Mouse (Mus musculus): ENCODE data around the gene Strip2. TPM values are rescaled to one million over a fixed set of nuclear protein-coding genes. Genes with fewer than 3 reads are reported as not detected.
A peak's percentile ranks its signal among the peaks of the same experiment; 100 is the strongest.

Strip2 gene
- total RNA-seq, 2 experiments from 2014 or later, result 0.78 to 0.87 TPM

DNA sequence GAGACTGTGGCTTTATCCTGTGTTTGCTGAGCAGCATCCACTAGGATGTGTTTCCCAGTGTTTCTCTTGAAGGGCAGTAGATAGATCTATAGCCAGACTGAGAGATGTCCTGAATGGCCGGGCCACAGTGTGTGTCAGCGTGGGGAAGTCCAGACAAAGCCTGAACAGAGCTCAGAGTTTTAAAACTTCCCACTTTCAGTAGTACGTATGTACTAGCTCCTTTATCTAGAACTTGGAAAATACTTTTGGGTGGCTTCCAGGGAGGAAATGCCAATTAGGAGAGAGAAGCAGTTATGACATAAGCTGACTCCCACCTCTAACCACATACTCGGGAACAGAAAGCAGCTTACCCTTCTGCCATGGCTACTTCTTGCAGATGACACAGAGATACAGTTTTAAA lies 23.6 kb downstream of the Strip2 start:
- DNase-seq, result no peak
- intact Hi-C loops (cut with DNase I), result no loop called here
- Histone ChIP-seq H3K4me3 (no peak overlapping the region), H3K27ac (no peak overlapping the region)
- TF ChIP-seq CTCF (IDR thresholded peaks at IDR 0.05), result no peak

DNA sequence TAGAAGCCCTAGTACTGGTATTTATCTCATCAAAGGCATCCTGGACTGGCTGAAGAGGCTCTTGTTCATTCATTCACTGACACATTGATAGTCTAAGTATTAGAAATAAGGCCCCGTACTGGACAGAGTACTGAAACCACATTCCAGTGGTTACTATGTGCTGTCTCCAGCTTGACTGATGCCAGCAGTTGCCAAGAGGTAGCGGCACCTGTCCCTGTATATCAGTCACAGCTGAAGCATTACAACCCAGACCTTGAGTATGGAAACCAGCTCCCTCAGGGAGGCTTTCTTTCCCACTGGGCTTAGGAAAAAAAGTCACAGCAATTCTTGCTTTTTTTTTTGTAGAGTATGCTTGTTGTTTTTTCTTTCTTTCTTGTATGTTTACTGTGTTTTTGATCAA lies 24.2 kb downstream of the Strip2 start:
- no peak overlapping the region for H3K4me3 ChIP-seq
- TF ChIP-seq CTCF (IDR thresholded peaks at IDR 0.05), result no peak
- intact Hi-C loops (cut with DNase I), result no loop called here
- DNase-seq, result peak; percentile 73
- H3K27ac ChIP-seq, result peak overlapping the region; percentile 20; the same call in 1 of the 2 replicates

DNA sequence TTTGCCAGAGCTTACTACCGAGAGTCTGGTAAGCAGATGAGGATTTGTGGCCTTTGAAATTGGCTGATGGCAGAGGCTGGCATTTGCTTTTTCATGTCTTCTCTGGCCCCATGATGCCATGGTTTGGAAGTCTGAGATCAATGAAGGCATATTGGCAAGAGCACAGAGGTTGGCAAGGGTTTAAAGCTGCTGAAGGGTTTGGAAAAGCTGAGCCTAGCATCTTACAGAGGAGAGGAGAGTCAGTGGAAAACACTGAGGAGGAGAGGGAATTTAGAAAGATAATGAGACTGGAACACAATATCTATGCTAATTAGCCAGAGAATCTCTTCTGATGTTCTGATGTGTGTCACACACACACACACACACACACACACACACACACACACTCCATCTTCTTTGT lies 27.7 kb downstream of the Strip2 start:
- intact Hi-C loops (cut with DNase I), result no loop called here
- DNase-seq, result no peak
- no peak overlapping the region for H3K4me3 ChIP-seq

DNA sequence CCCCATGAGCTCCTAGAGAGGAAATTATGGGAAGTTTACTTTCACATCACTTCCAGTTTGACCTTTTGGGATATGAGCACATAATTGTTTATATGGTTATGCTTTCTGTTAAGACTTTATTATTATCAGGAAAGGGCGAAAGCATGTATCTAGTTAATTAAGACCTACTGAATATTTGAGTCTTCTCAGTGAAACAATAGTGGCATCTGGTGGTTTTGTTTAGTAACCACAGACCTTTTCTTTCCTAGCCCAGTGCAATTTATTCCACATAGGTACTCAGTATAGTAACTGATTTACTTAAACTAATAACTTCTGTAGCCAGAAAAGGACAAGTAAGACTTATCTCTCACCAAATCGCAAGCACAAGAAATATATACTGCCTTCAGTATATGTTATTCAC lies 29.8 kb downstream of the Strip2 start:
- intact Hi-C loops (cut with DNase I), result loop anchor here (5.0 kb wide), 1 partner anchor 94 kb away; no protein-coding TSS in a partner anchor
- no peak overlapping the region for H3K27ac ChIP-seq
- peak; percentile 61 for TF ChIP-seq CTCF (IDR thresholded peaks at IDR 0.05)
- no peak for DNase-seq
- no peak overlapping the region for H3K4me3 ChIP-seq

More for the DNA sequence above, 27.7 kb downstream of the Strip2 start:
- no peak overlapping the region for H3K27ac ChIP-seq
- TF ChIP-seq CTCF (IDR thresholded peaks at IDR 0.05), result no peak

DNA sequence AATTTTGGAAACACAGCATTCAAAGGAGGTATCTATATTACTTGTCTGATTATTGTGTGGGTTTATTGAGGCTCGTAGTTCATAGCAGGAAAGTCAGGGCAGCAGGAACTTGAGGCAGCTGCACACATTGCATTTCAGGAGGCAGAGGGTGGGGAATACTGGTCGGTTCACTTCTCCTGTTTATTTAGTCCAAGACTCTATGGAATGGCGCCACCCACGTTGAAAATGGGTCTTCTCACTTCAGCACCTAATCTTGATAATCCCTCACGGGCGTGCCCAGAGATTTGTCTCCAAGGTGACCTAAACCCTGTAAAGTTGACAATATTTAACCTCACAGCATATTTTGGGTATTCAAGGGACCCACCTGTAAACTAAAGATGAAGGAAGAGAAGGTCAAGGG lies 31.0 kb downstream of the Strip2 start:
- TF ChIP-seq CTCF (IDR thresholded peaks at IDR 0.05), result no peak
- DNase-seq, result no peak
- intact Hi-C loops (cut with DNase I), result loop anchor here (5.0 kb wide), 1 partner anchor 96 kb away; no protein-coding TSS in a partner anchor
- no peak overlapping the region for H3K4me3 ChIP-seq
- no peak overlapping the region for H3K27ac ChIP-seq

DNA sequence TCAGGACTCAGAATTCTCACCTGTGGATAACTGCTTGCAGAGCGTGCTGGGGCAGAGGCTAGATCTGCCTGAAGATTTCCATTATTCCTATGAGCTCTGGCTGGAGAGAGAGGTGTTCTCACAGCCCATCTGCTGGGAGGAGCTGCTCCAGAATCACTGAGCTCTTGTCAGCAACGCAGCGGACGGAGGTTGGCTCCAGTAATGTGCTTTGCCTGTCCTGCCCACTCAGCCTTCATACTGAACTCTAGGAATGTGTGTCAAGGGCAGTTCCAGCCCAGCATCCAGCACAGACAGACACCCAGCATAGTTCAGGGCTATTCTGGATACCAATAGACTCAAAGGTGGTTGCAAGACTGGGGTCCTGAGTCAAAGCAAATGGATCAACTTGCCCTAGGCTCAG lies 39.9 kb downstream of the Strip2 start:
- DNase-seq, result no peak
- TF ChIP-seq CTCF (IDR thresholded peaks at IDR 0.05), result no peak
- intact Hi-C loops (cut with DNase I), result no loop called here
- Histone ChIP-seq H3K27ac (no peak overlapping the region), H3K4me3 (no peak overlapping the region)

DNA sequence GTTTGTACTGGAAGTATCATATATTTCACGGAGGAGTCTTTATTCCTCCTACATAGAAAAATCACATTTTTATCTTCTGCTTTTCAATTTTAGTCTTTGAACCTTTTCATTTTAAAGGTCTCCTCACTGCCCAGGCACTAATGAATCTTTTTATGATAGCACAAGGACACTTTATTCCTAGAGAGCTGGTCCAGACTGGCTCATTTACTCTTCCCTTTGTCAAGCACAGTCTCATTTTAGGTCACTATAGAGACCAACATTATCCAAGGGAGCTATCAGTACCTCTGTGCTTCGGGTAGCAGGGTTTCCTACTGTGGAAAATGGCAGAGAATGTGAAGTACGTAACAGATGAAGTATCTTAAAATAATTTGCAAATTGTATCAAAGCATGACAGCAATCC lies 41.9 kb downstream of the Strip2 start:
- DNase-seq, result no peak
- Histone ChIP-seq H3K4me3 (no peak overlapping the region), H3K27ac (no peak overlapping the region)
- no peak for TF ChIP-seq CTCF (IDR thresholded peaks at IDR 0.05)
- intact Hi-C loops (cut with DNase I), result no loop called here

DNA sequence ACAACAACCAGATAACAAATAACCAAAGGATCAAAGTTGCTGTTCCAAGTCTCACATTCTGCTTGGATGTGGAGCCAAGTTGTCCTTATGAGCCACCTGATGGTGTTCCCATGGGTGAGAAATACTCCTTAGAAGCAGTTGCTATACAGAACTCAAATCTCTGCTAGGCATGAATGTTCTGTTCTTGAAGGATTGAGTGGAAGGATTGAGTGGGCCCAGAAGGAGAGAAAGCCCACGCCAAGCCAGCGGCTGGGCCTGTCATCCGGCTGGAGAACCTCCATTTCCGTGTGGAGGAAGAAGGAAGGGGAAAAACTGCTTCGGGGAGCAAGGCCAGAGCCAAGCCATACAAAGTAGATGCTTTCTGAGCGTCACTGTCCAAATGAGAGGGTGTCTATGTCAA lies 44.3 kb downstream of the Strip2 start:
- no peak for DNase-seq
- TF ChIP-seq CTCF (IDR thresholded peaks at IDR 0.05), result no peak
- Histone ChIP-seq H3K4me3 (no peak overlapping the region), H3K27ac (no peak overlapping the region)
- intact Hi-C loops (cut with DNase I), result no loop called here

DNA sequence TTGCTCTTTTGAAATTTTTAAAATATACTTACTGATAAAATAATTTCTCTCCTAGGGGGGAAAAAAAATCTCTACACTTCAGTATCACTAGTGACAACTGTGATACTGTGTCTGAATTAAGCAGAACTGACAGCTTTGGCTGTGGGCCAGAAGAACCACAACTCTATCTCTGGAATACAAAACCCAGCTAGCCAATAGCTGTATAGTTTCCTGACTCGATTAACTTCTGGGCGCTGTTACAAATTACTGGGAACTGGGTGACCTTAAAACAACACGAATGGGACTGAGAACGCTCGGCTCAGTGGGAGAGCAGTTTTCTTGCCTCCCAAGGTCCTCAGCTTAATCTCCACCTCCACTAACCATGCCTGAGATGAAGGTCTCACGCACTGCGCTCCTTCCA lies 51.1 kb downstream of the Strip2 start:
- no peak for TF ChIP-seq CTCF (IDR thresholded peaks at IDR 0.05)
- no peak overlapping the region for H3K4me3 ChIP-seq
- intact Hi-C loops (cut with DNase I), result no loop called here
- H3K27ac ChIP-seq, result no peak overlapping the region
- no peak for DNase-seq

DNA sequence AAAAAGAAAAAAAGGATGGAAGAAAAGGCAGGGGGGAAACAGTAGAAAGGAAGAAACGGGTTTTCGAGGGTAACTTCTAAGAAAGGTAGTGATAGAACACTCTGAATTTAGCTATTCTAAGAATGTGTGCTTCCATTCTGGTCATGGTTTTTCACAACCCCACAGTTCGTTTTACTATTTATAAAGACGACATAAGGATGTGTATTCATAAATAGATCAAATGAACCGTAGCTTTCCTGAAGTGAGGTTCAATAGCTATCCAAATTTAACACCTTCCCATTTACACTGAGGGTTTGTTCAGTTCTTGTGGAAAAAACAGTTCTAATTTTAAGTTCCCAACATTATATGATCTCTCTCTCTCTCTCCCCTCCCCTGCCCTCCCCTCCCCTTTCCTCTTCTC lies 56.5 kb downstream of the Strip2 start:
- DNase-seq, result no peak
- no peak overlapping the region for H3K27ac ChIP-seq
- no peak for TF ChIP-seq CTCF (IDR thresholded peaks at IDR 0.05)
- intact Hi-C loops (cut with DNase I), result no loop called here
- H3K4me3 ChIP-seq, result no peak overlapping the region

DNA sequence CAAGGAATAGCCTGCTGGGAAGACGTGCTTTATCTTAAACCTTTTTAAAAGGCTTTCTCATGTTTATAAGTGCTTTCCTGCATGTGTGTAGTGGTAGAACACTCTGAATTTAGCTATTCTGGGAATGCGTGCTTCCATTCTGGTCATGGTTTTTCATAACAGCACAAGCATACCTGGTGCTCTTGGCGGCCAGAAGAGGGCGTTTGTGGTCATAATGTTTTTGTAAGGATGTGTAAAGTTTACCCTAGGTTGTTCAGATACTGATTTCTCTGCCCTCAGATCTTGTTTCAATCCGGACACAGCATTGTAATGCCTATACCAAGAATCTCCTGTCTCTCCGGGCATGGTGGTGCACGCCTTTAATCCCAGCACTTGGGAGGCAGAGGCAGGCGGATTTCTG lies 58.0 kb downstream of the Strip2 start:
- no peak overlapping the region for H3K27ac ChIP-seq
- peak; percentile 38 for TF ChIP-seq CTCF (IDR thresholded peaks at IDR 0.05)
- DNase-seq, result no peak
- intact Hi-C loops (cut with DNase I), result no loop called here
- no peak overlapping the region for H3K4me3 ChIP-seq

DNA sequence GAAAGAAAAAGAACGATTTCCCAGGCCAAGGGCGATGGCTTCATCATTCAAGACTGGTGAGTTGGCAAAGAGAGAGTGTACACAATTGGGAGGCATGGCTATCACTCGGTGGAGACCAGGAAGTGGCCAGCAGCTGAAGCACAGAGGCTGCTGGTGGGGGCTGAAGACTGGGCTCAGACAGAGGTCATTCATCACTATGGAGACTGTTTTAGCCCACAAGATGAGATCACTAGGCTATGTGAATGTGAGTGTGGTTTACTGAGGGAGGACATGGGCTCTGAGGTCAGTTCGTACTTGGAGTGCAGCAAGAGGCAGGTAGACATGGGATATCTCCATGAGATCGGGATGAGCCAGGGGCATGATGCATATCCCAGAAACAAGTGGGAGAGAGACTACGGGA lies 63.6 kb downstream of the Strip2 start:
- no peak overlapping the region for H3K27ac ChIP-seq
- no peak for TF ChIP-seq CTCF (IDR thresholded peaks at IDR 0.05)
- intact Hi-C loops (cut with DNase I), result no loop called here
- no peak overlapping the region for H3K4me3 ChIP-seq
- no peak for DNase-seq

DNA sequence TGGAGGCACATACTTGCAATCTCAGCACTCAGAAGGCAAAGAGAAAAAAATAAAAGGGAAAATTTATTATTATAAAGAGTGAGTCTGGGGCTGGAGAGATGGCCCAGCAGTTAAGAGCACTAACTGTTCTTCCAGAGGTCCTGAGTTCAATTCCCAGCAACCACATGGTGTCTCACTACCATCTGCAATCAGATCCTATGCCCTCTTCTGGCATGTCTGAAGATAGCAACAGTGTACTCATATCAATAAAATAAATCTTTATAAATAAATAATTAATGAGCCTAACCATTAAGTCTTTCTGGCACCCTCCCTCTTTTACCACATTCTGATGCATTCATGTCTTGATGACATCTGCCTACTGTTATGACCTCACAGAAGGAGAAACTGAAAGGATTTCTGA lies 65.0 kb downstream of the Strip2 start:
- Histone ChIP-seq H3K4me3 (no peak overlapping the region), H3K27ac (no peak overlapping the region)
- intact Hi-C loops (cut with DNase I), result no loop called here
- no peak for DNase-seq
- no peak; the same call in 1 of the 2 replicates for TF ChIP-seq CTCF (IDR thresholded peaks at IDR 0.05)

DNA sequence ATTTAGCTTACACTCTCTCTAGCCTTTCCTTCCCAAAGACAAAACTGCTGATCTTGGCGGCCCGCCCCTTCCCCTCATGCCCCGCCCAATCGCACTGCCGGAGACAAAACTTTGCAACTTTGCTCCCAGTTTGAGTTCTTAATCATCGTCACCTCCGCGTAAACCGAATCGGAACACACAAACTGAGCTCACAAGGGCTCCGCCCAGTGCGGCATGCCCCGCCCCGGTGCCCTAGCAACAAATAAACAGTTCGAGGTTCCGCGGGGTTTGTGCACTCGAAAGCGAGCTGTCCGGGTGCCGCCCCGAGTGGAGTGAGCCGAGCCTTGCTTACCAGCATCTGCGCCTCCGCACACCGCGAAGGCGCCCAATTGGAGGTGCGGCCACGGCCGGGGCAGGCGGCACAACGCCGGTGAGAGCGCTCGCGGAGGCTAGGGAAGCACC lies 68.3 kb downstream of the Strip2 start:
- Histone ChIP-seq H3K4me3 (peak overlapping the region; percentile 70), H3K27ac (peak overlapping the region; percentile 75)
- no peak for TF ChIP-seq CTCF (IDR thresholded peaks at IDR 0.05)
- intact Hi-C loops (cut with DNase I), result no loop called here
- DNase-seq, result peak; percentile 92

DNA sequence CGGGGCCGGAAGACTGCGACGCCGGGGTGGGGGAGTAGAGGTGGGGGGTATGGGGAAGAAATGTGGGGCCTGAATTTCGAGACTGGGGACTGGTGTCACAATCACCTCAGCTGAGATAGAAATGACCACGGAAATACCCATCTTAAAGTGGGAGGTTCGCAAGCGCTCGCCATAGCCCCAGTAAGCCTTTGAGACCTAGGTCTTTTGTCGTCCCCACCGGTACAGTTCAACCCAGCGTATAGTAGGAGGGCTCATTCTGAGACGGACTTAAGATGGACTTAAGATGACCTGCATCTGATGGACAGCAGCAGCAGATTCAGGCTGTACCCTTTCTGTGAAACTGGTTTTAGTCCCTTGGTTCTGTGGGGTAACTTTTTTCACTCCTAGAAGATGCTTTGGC lies 68.7 kb downstream of the Strip2 start:
- H3K27ac ChIP-seq, result peak overlapping the region; percentile 75
- H3K4me3 ChIP-seq, result peak overlapping the region; percentile 70
- TF ChIP-seq CTCF (IDR thresholded peaks at IDR 0.05), result no peak
- intact Hi-C loops (cut with DNase I), result no loop called here
- no peak for DNase-seq
